12 mouse cellular contexts compared by ENCODE assay signal in the genomic region with DNA sequence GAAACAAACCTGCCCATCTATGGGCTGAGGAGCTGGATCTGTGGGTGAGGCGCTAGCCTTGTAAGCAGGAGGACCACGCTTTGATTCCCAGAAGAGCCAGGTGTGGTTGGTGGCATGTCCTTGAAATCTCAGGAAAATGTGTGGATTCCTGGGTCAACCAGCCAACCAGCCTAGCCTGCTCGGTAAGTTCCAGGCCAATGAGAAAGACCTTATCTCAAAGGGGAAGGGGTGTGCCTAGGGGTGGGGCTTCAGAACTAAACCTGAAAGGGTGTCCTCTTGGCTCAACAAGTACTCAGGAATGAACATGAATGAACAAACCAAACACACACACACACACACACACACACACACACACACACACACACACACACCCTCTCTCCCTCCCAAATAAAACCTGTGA.
DNase-seq lines count a peak whose midpoint lies in the region; ATAC-seq and TF ChIP-seq lines count a peak whose summit lies in the region.
"Had no signal": no experiment of that assay in that cellular context is flagged by ENCODE, and none has a peak within 500 bp of the region (broad histone marks: within the 10 kb centered on the region; RNA-seq: fewer than 3 reads in every experiment).

No protein-coding gene starts in this region.

- H3K27ac ChIP-seq in heart, embryonic 14.5 days (replicated peaks in 1 of 2; ENCODE audit: control insufficient read depth in 1 of 2, insufficient read depth in 1 of 2, low read depth in 2 of 2, low read length in 2 of 2), result peak overlapping the region; percentile 23 to 72; a peak in 2 of 4 replicates
- H3K27ac ChIP-seq in MEL (ENCODE audit: control insufficient read depth, low read depth, low read length), result no peak overlapping the region
- H3K27ac ChIP-seq in intestine, postnatal 0 days (ENCODE audit: low read depth, low read length), result peak overlapping the region; percentile 28; the same call in 1 of the 2 replicates
- 0 out of 2 replicates have a peak overlapping the region, but pooled peaks have one; percentile 1 for H3K27ac ChIP-seq in small intestine, adult 2 months (ENCODE audit: insufficient read depth, low read depth, low read length)
- H3K27ac ChIP-seq in hindbrain, embryonic 11.5 days (ENCODE audit: low read depth, low read length), result no peak overlapping the region
- H3K27ac ChIP-seq: limb, embryonic 13.5 days had no signal

- no peaks in the 10 kb centered on the region for H3K9me3 ChIP-seq in heart, embryonic 14.5 days (ENCODE audit: control insufficient read depth, low read length)
- no peaks in the 10 kb centered on the region for H3K9me3 ChIP-seq in MEL (replicated peaks; ENCODE audit: insufficient read depth, low read length)
- H3K9me3 ChIP-seq in intestine, postnatal 0 days (ENCODE audit: control insufficient read depth), result no peaks in the 10 kb centered on the region
- H3K9me3 ChIP-seq in hindbrain, embryonic 11.5 days (ENCODE audit: control insufficient read depth, low read length), result no peaks in the 10 kb centered on the region
- H3K9me3 ChIP-seq: limb, embryonic 13.5 days had no signal

- TF ChIP-seq CTCF in MEL (IDR thresholded peaks at IDR 0.05 in 2 of 3, conservative IDR thresholded peaks at IDR 0.05 in 1 of 3; ENCODE audit: control insufficient read depth in 1 of 3, insufficient read depth in 1 of 3, low read depth in 2 of 3, low read length in 3 of 3, poor library complexity in 1 of 3, severe bottlenecking in 1 of 3), result no peak
- no peak for TF ChIP-seq CTCF in intestine, postnatal 0 days (IDR thresholded peaks at IDR 0.05; ENCODE audit: low read depth)
- TF ChIP-seq CTCF in small intestine, adult 2 months (IDR thresholded peaks at IDR 0.05; ENCODE audit: extremely low read depth, insufficient read length, insufficient replicate concordance, low read depth, low read length), result no peak

- no peak for TF ChIP-seq RAD21 in MEL (IDR thresholded peaks at IDR 0.05; ENCODE audit: low read depth, low read length)

- ATAC-seq in heart, embryonic 14.5 days (ENCODE audit: insufficient number of reproducible peaks, insufficient read depth, low FRiP score, low read depth), result no peak
- ATAC-seq in intestine, postnatal 0 days, result peak; percentile 54
- no peak for ATAC-seq in hindbrain, embryonic 11.5 days (ENCODE audit: low FRiP score)
- no peak for ATAC-seq in cerebellum, adult (ENCODE audit: insufficient number of reproducible peaks, low FRiP score, low TSS enrichment)
- ATAC-seq: CD4-positive, CD25-positive, alpha-beta regulatory T cell, adult 4 months had no signal

- WGBS in heart, embryonic 14.5 days, result 59% methylated on average over 3 of the region's 3 CpGs
- WGBS in intestine, postnatal 0 days, result 40% methylated on average over 3 of the region's 3 CpGs
- 32% methylated on average over 3 of the region's 3 CpGs for WGBS in small intestine, adult 2 months
- WGBS in hindbrain, embryonic 11.5 days, result 80% methylated on average over 3 of the region's 3 CpGs

- DNase-seq in heart, adult 9 months (ENCODE audit: low spot score in 2 of 2), result no peak
- DNase-seq in MEL (ENCODE audit: low read depth, low spot score), result peak; percentile 51
- no peak for DNase-seq in hindbrain, embryonic 11.5 days (ENCODE audit: low spot score)
- DNase-seq in cerebellum, postnatal 25 days, result no peak
- DNase-seq: cerebellum, postnatal 10 days; layer of hippocampus, postnatal 36 days had no signal

- peaks cover 11% of the 10 kb centered on the region; the same call in 1 of the 2 replicates for H3K36me3 ChIP-seq in heart, embryonic 14.5 days (ENCODE audit: control insufficient read depth, insufficient read depth, low read length)
- H3K36me3 ChIP-seq in MEL (ENCODE audit: control insufficient read depth in 1 of 2, insufficient read depth in 2 of 2, low read length in 2 of 2), result peaks cover 2 to 19% of the 10 kb centered on the region in 2 experiments
- no peaks in the 10 kb centered on the region for H3K36me3 ChIP-seq in intestine, postnatal 0 days (ENCODE audit: control insufficient read depth, insufficient read depth)
- H3K36me3 ChIP-seq in small intestine, adult 2 months (ENCODE audit: control insufficient read depth, insufficient read depth, low read length), result no peaks in the 10 kb centered on the region
- H3K36me3 ChIP-seq in hindbrain, embryonic 11.5 days (ENCODE audit: control insufficient read depth, insufficient read depth, low read length), result no peaks in the 10 kb centered on the region

- H3K4me3 ChIP-seq in heart, embryonic 14.5 days (ENCODE audit: control insufficient read depth in 1 of 2, insufficient read depth in 1 of 2, low read depth in 1 of 2, low read length in 2 of 2), result no peak overlapping the region
- no peak overlapping the region for H3K4me3 ChIP-seq in MEL (ENCODE audit: control insufficient read depth in 1 of 2, insufficient read depth in 1 of 2, low read depth in 2 of 2, low read length in 2 of 2)
- no peak overlapping the region for H3K4me3 ChIP-seq in intestine, postnatal 0 days (ENCODE audit: low read depth, low read length)
- H3K4me3 ChIP-seq in small intestine, adult 2 months (ENCODE audit: low read depth, low read length), result no peak overlapping the region
- H3K4me3 ChIP-seq in hindbrain, embryonic 11.5 days (ENCODE audit: low read depth, low read length), result no peak overlapping the region
- H3K4me3 ChIP-seq: limb, embryonic 13.5 days had no signal

- no peak for TF ChIP-seq POLR2A in MEL (IDR thresholded peaks at IDR 0.05; ENCODE audit: control insufficient read depth in 1 of 2, insufficient read depth in 1 of 2, low read depth in 1 of 2, low read length in 2 of 2, poor library complexity in 1 of 2)
- no peak for TF ChIP-seq POLR2A in small intestine, adult 2 months (IDR thresholded peaks at IDR 0.05; ENCODE audit: low read depth, low read length)

- no peaks in the 10 kb centered on the region for H3K27me3 ChIP-seq in heart, embryonic 14.5 days (ENCODE audit: control insufficient read depth, insufficient read depth, low read length)
- H3K27me3 ChIP-seq in MEL (ENCODE audit: control insufficient read depth in 1 of 2, insufficient read depth in 2 of 2, low read length in 2 of 2), result no peaks in the 10 kb centered on the region
- H3K27me3 ChIP-seq in intestine, postnatal 0 days (replicated peaks; ENCODE audit: control insufficient read depth, insufficient read depth, low read length), result no peaks in the 10 kb centered on the region
- no peaks in the 10 kb centered on the region for H3K27me3 ChIP-seq in small intestine, adult 2 months (ENCODE audit: control insufficient read depth, insufficient read depth, low read length)
- H3K27me3 ChIP-seq in hindbrain, embryonic 11.5 days (ENCODE audit: control insufficient read depth, insufficient read depth, low read length), result no peaks in the 10 kb centered on the region
- H3K27me3 ChIP-seq: limb, embryonic 13.5 days had no signal

- no peak overlapping the region for H3K9ac ChIP-seq in heart, embryonic 14.5 days (ENCODE audit: low read length)
- no peak overlapping the region for H3K9ac ChIP-seq in MEL (ENCODE audit: control insufficient read depth, low read depth, low read length, poor library complexity, severe bottlenecking)
- no peak overlapping the region for H3K9ac ChIP-seq in intestine, postnatal 0 days (ENCODE audit: low read depth, low read length)
- no peak overlapping the region for H3K9ac ChIP-seq in hindbrain, embryonic 11.5 days (ENCODE audit: low read depth, low read length)
- H3K9ac ChIP-seq: limb, embryonic 13.5 days had no signal

- no peak overlapping the region for H3K4me2 ChIP-seq in heart, embryonic 14.5 days (ENCODE audit: low read length)
- H3K4me2 ChIP-seq in intestine, postnatal 0 days (replicated peaks; ENCODE audit: low read depth), result peak overlapping the region; percentile 1; the same call in 1 of the 2 replicates
- no peak overlapping the region for H3K4me2 ChIP-seq in hindbrain, embryonic 11.5 days (replicated peaks; ENCODE audit: low read depth, low read length)
- H3K4me2 ChIP-seq: limb, embryonic 13.5 days had no signal

- TF ChIP-seq EP300 in MEL (IDR thresholded peaks at IDR 0.05; ENCODE audit: low read depth in 1 of 2, low read length in 2 of 2), result no peak

- peaks cover 43 to 54% of the 10 kb centered on the region in 2 experiments for H3K4me1 ChIP-seq in heart, embryonic 14.5 days (ENCODE audit: control insufficient read depth in 2 of 2, insufficient read depth in 2 of 2, low read length in 2 of 2)
- peaks cover 6 to 13% of the 10 kb centered on the region in 2 experiments; a peak in 3 of 4 replicates for H3K4me1 ChIP-seq in MEL (ENCODE audit: control insufficient read depth in 1 of 2, insufficient read depth in 2 of 2, low read length in 2 of 2)
- H3K4me1 ChIP-seq in intestine, postnatal 0 days (replicated peaks; ENCODE audit: control insufficient read depth, insufficient read depth, low read length), result peaks cover 48% of the 10 kb centered on the region
- H3K4me1 ChIP-seq in small intestine, adult 2 months (ENCODE audit: control insufficient read depth, insufficient read depth, insufficient read length, low read length), result peaks cover 32% of the 10 kb centered on the region
- H3K4me1 ChIP-seq in hindbrain, embryonic 11.5 days (replicated peaks; ENCODE audit: control insufficient read depth, insufficient read depth, low read length), result peaks cover 5% of the 10 kb centered on the region; the same call in 1 of the 2 replicates

- peaks cover 7% of the 10 kb centered on the region for H3K79me2 ChIP-seq in MEL (ENCODE audit: control insufficient read depth, insufficient read depth, low read length, poor library complexity)

TF ChIP-seq in MEL, 35 proteins besides CTCF, POLR2A, EP300 and RAD21:
- TF ChIP-seq JUND (IDR thresholded peaks at IDR 0.05; ENCODE audit: low read depth, low read length) (no peak), GATA1 (IDR thresholded peaks at IDR 0.05; ENCODE audit: low read depth, low read length) (0 out of 2 replicates have a peak, but pooled peaks have one; percentile 25)
TF ChIP-seq in MEL: peak in this region for 1.

Comparison
In these comparisons a context has a peak if more than half of its experiments do, and no peak if none do; other contexts are left out.
1. H3K27ac ChIP-seq: peak in heart, embryonic 14.5 days (2 of 2), intestine, postnatal 0 days (single experiment) and small intestine, adult 2 months (single experiment); none in MEL (single experiment) and hindbrain, embryonic 11.5 days (single experiment).